Mouse (Mus musculus) C2C12 (cell line): ENCODE measurements around the gene Ppp1r36. TPM values are rescaled to one million over a fixed set of nuclear protein-coding genes. Genes with fewer than 3 reads are reported as not detected.

Experiments used
- H3K27me3 ChIP-seq: one replicate; pipeline ENCODE4 v1.6.1; 2011; ENCODE audit not compliant: control insufficient read depth, insufficient read depth, insufficient read length
- H3K36me3 ChIP-seq: one replicate; pipeline ENCODE4 v1.6.1; 2011; ENCODE audit not compliant: control insufficient read depth, insufficient read depth
- H3K4me3 ChIP-seq: one replicate; pipeline ENCODE4 v1.5.1; 2011; ENCODE audit warnings: mild to moderate bottlenecking, control low read depth; ENCODE audit not compliant: poor library complexity, insufficient read depth, severe bottlenecking
- H3K79me2 ChIP-seq: one replicate; pipeline ENCODE4 v1.6.1; 2011; ENCODE audit not compliant: control insufficient read depth, insufficient read depth
- H3K79me3 ChIP-seq: one replicate; pipeline ENCODE4 v1.6.1; 2011; ENCODE audit warnings: low read depth, control low read depth
- H3ac ChIP-seq: one replicate; pipeline ENCODE3; 2011; ENCODE audit warnings: low read depth; ENCODE audit not compliant: control insufficient read depth, insufficient read length
- CEBPB ChIP-seq: IDR thresholded peaks from one replicate; pipeline ENCODE4 v1.6.1; 2011; ENCODE audit warnings: low read depth, mild to moderate bottlenecking, control low read depth, moderate library complexity
- CTCF ChIP-seq: IDR thresholded peaks from one replicate; pipeline ENCODE4 v1.5.1; 2011; ENCODE audit not compliant: control insufficient read depth, insufficient read depth, insufficient read length
- FOSL1 ChIP-seq: IDR thresholded peaks from one replicate; pipeline ENCODE4 v1.8.0; 2011; ENCODE audit warnings: mild to moderate bottlenecking, low read length; ENCODE audit not compliant: poor library complexity, insufficient read depth, severe bottlenecking
- MAX ChIP-seq: IDR thresholded peaks from one replicate; pipeline ENCODE4 v1.6.1; 2011; ENCODE audit warnings: mild to moderate bottlenecking, control low read depth
- MYOD1 ChIP-seq: IDR thresholded peaks from one replicate; pipeline ENCODE4 v1.6.1; 2011; ENCODE audit warnings: low read depth; ENCODE audit not compliant: control insufficient read depth, insufficient read length
- MYOG ChIP-seq: IDR thresholded peaks from one replicate; pipeline ENCODE4 v1.6.1; 2011; ENCODE audit not compliant: control insufficient read depth, insufficient read length; ENCODE audit errors: extremely low read depth
- USF1 ChIP-seq: IDR thresholded peaks from one replicate; pipeline ENCODE4 v1.6.1; 2011; ENCODE audit warnings: low read depth, mild to moderate bottlenecking, control low read depth, moderate library complexity
- polyA plus RNA-seq: library from polyadenylated mRNA; unstranded; fragments of >200 nt; fragmentation: generic; extraction: Trizol; gene quantifications from one replicate; pipeline ENCODE4 v1.2.1, GENCODE M21; 2012; ENCODE audit warnings: missing spikeins

Ppp1r36 gene
- polyA plus RNA-seq, 1 experiment = not detected

GRCm38 (mm10) chr12:76385342-76385741 lies 32.0 kb upstream of the Ppp1r36 start:
- no peak overlapping the region for H3ac ChIP-seq
- H3K79me3 ChIP-seq = peaks cover 79% of the 10 kb centered on the region
- no peaks in the 10 kb centered on the region for H3K27me3 ChIP-seq
- TF ChIP-seq MYOD1 = no peak
- TF ChIP-seq FOSL1 = no peak
- no peak for TF ChIP-seq CEBPB
- TF ChIP-seq USF1 = no peak
- no peak for TF ChIP-seq MYOG
- no peak for TF ChIP-seq CTCF
- no peak for TF ChIP-seq MAX
- H3K4me3 ChIP-seq = no peak overlapping the region
- H3K36me3 ChIP-seq = peaks cover 72% of the 10 kb centered on the region
- peaks cover 98% of the 10 kb centered on the region for H3K79me2 ChIP-seq

GRCm38 (mm10) chr12:76388794-76389193 lies 28.5 kb upstream of the Ppp1r36 start:
- H3ac ChIP-seq = no peak overlapping the region
- H3K36me3 ChIP-seq = peaks cover 72% of the 10 kb centered on the region
- no peak overlapping the region for H3K4me3 ChIP-seq
- peaks cover 65% of the 10 kb centered on the region for H3K79me2 ChIP-seq
- TF ChIP-seq MYOG = no peak
- no peak for TF ChIP-seq MYOD1
- no peak for TF ChIP-seq MAX
- TF ChIP-seq CEBPB = no peak
- TF ChIP-seq CTCF = no peak
- TF ChIP-seq FOSL1 = no peak
- no peak for TF ChIP-seq USF1
- H3K27me3 ChIP-seq = no peaks in the 10 kb centered on the region
- H3K79me3 ChIP-seq = peaks cover 46% of the 10 kb centered on the region

- Histone ChIP-seq H3K4me3 (no peak overlapping the region), H3ac (no peak overlapping the region), H3K79me2 (peaks cover 35% of the 10 kb centered on the region), H3K79me3 (peaks cover 17% of the 10 kb centered on the region), H3K27me3 (no peaks in the 10 kb centered on the region), H3K36me3 (peaks cover 56% of the 10 kb centered on the region)
- no peak for TF ChIP-seq MAX
- TF ChIP-seq MYOG = no peak
- no peak for TF ChIP-seq USF1
- no peak for TF ChIP-seq MYOD1
- TF ChIP-seq CEBPB = no peak
- no peak for TF ChIP-seq CTCF
- TF ChIP-seq FOSL1 = no peak
These were observed 25.6 kb upstream of the Ppp1r36 start for GRCm38 (mm10) chr12:76391595-76392271.

GRCm38 (mm10) chr12:76392979-76393378 lies 24.4 kb upstream of the Ppp1r36 start:
- no peak overlapping the region for H3ac ChIP-seq
- H3K79me2 ChIP-seq = peaks cover 23% of the 10 kb centered on the region
- peaks cover 46% of the 10 kb centered on the region for H3K36me3 ChIP-seq
- peaks cover 13% of the 10 kb centered on the region for H3K79me3 ChIP-seq
- no peak overlapping the region for H3K4me3 ChIP-seq
- H3K27me3 ChIP-seq = no peaks in the 10 kb centered on the region
- no peak for TF ChIP-seq FOSL1
- TF ChIP-seq MAX = no peak
- TF ChIP-seq MYOD1 = no peak
- no peak for TF ChIP-seq MYOG
- TF ChIP-seq CEBPB = no peak
- TF ChIP-seq CTCF = no peak
- TF ChIP-seq USF1 = no peak

- H3K79me3 ChIP-seq = no peaks in the 10 kb centered on the region
- no peak overlapping the region for H3K4me3 ChIP-seq
- H3K79me2 ChIP-seq = no peaks in the 10 kb centered on the region
- TF ChIP-seq CEBPB (no peak), MAX (no peak), MYOG (no peak), MYOD1 (no peak), CTCF (no peak), FOSL1 (no peak), USF1 (no peak)
- H3ac ChIP-seq = no peak overlapping the region
- H3K36me3 ChIP-seq = peaks cover 12% of the 10 kb centered on the region
- no peaks in the 10 kb centered on the region for H3K27me3 ChIP-seq
These were observed 20.1 kb upstream of the Ppp1r36 start for GRCm38 (mm10) chr12:76397281-76397680.

GRCm38 (mm10) chr12:76401674-76402073 lies 15.7 kb upstream of the Ppp1r36 start:
- H3ac ChIP-seq = no peak overlapping the region
- no peaks in the 10 kb centered on the region for H3K27me3 ChIP-seq
- no peaks in the 10 kb centered on the region for H3K36me3 ChIP-seq
- H3K4me3 ChIP-seq = no peak overlapping the region
- TF ChIP-seq FOSL1 (no peak), CTCF (no peak), USF1 (no peak), MAX (no peak), MYOG (no peak), CEBPB (no peak), MYOD1 (no peak)
- H3K79me2 ChIP-seq = no peaks in the 10 kb centered on the region
- no peaks in the 10 kb centered on the region for H3K79me3 ChIP-seq
